Mouse (Mus musculus) neural tube, embryonic 12.5 days (tissue): ENCODE data around the gene Hsd17b3. TPM values are rescaled to one million over a fixed set of nuclear protein-coding genes. Genes with fewer than 3 reads are reported as not detected.

ENCODE experiments used
- ATAC-seq: fragments of 200-750 bp; cut with Nextera tagmentation; 2 replicates; pipeline ENCODE4 v1.8.0; 2017; ENCODE audit warnings: low read depth, mild to moderate bottlenecking, moderate TSS enrichment, moderate library complexity; ENCODE audit not compliant: low FRiP score
- H3K27ac ChIP-seq: fragments of 300-500 bp; sonication (generic); 2 replicates; pipeline ENCODE4 v1.5.1; 2016
- H3K27me3 ChIP-seq: fragments of 300-500 bp; sonication (generic); replicated peaks from 2 replicates; pipeline ENCODE4 v1.6.1; 2016; ENCODE audit warnings: mild to moderate bottlenecking
- H3K36me3 ChIP-seq: fragments of 300-500 bp; sonication (generic); 2 replicates; pipeline ENCODE4 v1.6.1; 2016; ENCODE audit warnings: mild to moderate bottlenecking
- H3K4me1 ChIP-seq: fragments of 300-500 bp; sonication (generic); 2 replicates; pipeline ENCODE4 v1.6.1; 2016
- H3K4me2 ChIP-seq: fragments of 300-500 bp; sonication (generic); replicated peaks from 2 replicates; pipeline ENCODE4 v1.6.1; 2016; ENCODE audit warnings: mild to moderate bottlenecking
- H3K4me3 ChIP-seq: fragments of 300-500 bp; sonication (generic); 2 replicates; pipeline ENCODE4 v1.5.1; 2016
- H3K9ac ChIP-seq: fragments of 300-500 bp; sonication (generic); 2 replicates; pipeline ENCODE4 v1.6.1; 2016; ENCODE audit warnings: mild to moderate bottlenecking
- H3K9me3 ChIP-seq: fragments of 300-500 bp; sonication (generic); 2 replicates; pipeline ENCODE4 v1.6.1; 2016; ENCODE audit warnings: mild to moderate bottlenecking
- WGBS: fragments of 180-500 bp; shearing (Covaris S2); methylation state at CpG from one replicate; pipeline ENCODE4 v1.1.7; 2016; 5-methylcytosine and 5-hydroxymethylcytosine counted together
- polyA plus RNA-seq: library from polyadenylated mRNA; unstranded; fragments of >200 nt; fragmentation: Nextera tagmentation; extraction: Ambion mirVana; gene quantifications from 2 replicates; pipeline ENCODE4 v1.2.1, GENCODE M21; 2016

The Hsd17b3 gene
- polyA plus RNA-seq, 1 experiment from 2014 or later, result 0.19 TPM

- H3K4me3 ChIP-seq, result no peak overlapping the region
- ATAC-seq, result peak; percentile 73; the same call in 1 of the 2 replicates
- no peak overlapping the region for H3K9ac ChIP-seq
- H3K27ac ChIP-seq, result no peak overlapping the region
- H3K9me3 ChIP-seq, result no peaks in the 10 kb centered on the region
- H3K4me2 ChIP-seq, result no peak overlapping the region
- 0 out of 2 replicates have a peak, but pooled peaks cover 4% of the 10 kb centered on the region for H3K27me3 ChIP-seq
- H3K36me3 ChIP-seq, result no peaks in the 10 kb centered on the region
- 24% methylated on average over 13 of the region's 13 CpGs for WGBS
- H3K4me1 ChIP-seq, result no peaks in the 10 kb centered on the region
Measured at GRCm38 (mm10) chr13:64036079-64037011, 52.7 kb downstream of the Hsd17b3 start.

GRCm38 (mm10) chr13:64035036-64035435 is 54.0 kb downstream of the Hsd17b3 start:
- Histone ChIP-seq H3K9ac (no peak overlapping the region), H3K4me3 (no peak overlapping the region), H3K4me2 (no peak overlapping the region), H3K36me3 (no peaks in the 10 kb centered on the region), H3K27me3 (0 out of 2 replicates have a peak, but pooled peaks cover 4% of the 10 kb centered on the region), H3K27ac (no peak overlapping the region), H3K9me3 (no peaks in the 10 kb centered on the region), H3K4me1 (no peaks in the 10 kb centered on the region)
- ATAC-seq, result no peak
- WGBS, result 21% methylated on average over 8 of the region's 8 CpGs

- H3K9ac ChIP-seq, result no peak overlapping the region
- H3K4me2 ChIP-seq, result no peak overlapping the region
- no peaks in the 10 kb centered on the region for H3K36me3 ChIP-seq
- 0 out of 2 replicates have a peak, but pooled peaks cover 4% of the 10 kb centered on the region for H3K27me3 ChIP-seq
- ATAC-seq, result no peak
- 93% methylated on average over 6 of the region's 6 CpGs for WGBS
- H3K4me3 ChIP-seq, result no peak overlapping the region
- no peaks in the 10 kb centered on the region for H3K9me3 ChIP-seq
- H3K27ac ChIP-seq, result no peak overlapping the region
- no peaks in the 10 kb centered on the region for H3K4me1 ChIP-seq
Measured at GRCm38 (mm10) chr13:64033921-64034320, 55.1 kb downstream of the Hsd17b3 start.

GRCm38 (mm10) chr13:64033181-64033580 is 55.8 kb downstream of the Hsd17b3 start:
- Histone ChIP-seq H3K36me3 (no peaks in the 10 kb centered on the region), H3K9me3 (no peaks in the 10 kb centered on the region), H3K4me2 (no peak overlapping the region), H3K4me3 (no peak overlapping the region), H3K27me3 (0 out of 2 replicates have a peak, but pooled peaks cover 4% of the 10 kb centered on the region), H3K4me1 (no peaks in the 10 kb centered on the region), H3K27ac (no peak overlapping the region), H3K9ac (no peak overlapping the region)
- 76% methylated on average over 4 of the region's 4 CpGs for WGBS
- no peak for ATAC-seq

GRCm38 (mm10) chr13:64031254-64031653 is 57.8 kb downstream of the Hsd17b3 start:
- WGBS, result 80% methylated on average over 4 of the region's 4 CpGs
- no peak for ATAC-seq
- Histone ChIP-seq H3K4me3 (no peak overlapping the region), H3K9me3 (no peaks in the 10 kb centered on the region), H3K27ac (no peak overlapping the region), H3K9ac (no peak overlapping the region), H3K4me2 (no peak overlapping the region), H3K36me3 (no peaks in the 10 kb centered on the region), H3K4me1 (no peaks in the 10 kb centered on the region), H3K27me3 (0 out of 2 replicates have a peak, but pooled peaks cover 4% of the 10 kb centered on the region)

- H3K4me3 ChIP-seq, result no peak overlapping the region
- no peak overlapping the region for H3K9ac ChIP-seq
- no peak overlapping the region for H3K4me2 ChIP-seq
- H3K36me3 ChIP-seq, result no peaks in the 10 kb centered on the region
- no peaks in the 10 kb centered on the region for H3K9me3 ChIP-seq
- H3K4me1 ChIP-seq, result no peaks in the 10 kb centered on the region
- no peak for ATAC-seq
- 0 out of 2 replicates have a peak, but pooled peaks cover 4% of the 10 kb centered on the region for H3K27me3 ChIP-seq
- no peak overlapping the region for H3K27ac ChIP-seq
- WGBS, result 53% methylated on average over 1 of the region's 1 CpGs
Measured at GRCm38 (mm10) chr13:64030792-64031191, 58.2 kb downstream of the Hsd17b3 start.

GRCm38 (mm10) chr13:64024803-64025202 is 64.2 kb downstream of the Hsd17b3 start:
- Histone ChIP-seq H3K4me2 (no peak overlapping the region), H3K36me3 (no peaks in the 10 kb centered on the region), H3K9ac (no peak overlapping the region), H3K9me3 (no peaks in the 10 kb centered on the region), H3K27me3 (no peaks in the 10 kb centered on the region), H3K4me3 (no peak overlapping the region), H3K4me1 (peaks cover 17% of the 10 kb centered on the region), H3K27ac (no peak overlapping the region)
- WGBS, result 77% methylated on average over 4 of the region's 4 CpGs
- no peak for ATAC-seq

- no peaks in the 10 kb centered on the region for H3K9me3 ChIP-seq
- H3K36me3 ChIP-seq, result no peaks in the 10 kb centered on the region
- H3K9ac ChIP-seq, result no peak overlapping the region
- H3K27ac ChIP-seq, result no peak overlapping the region
- whole genome bisulfite sequencing, result 81% methylated on average over 15 of the region's 15 CpGs
- no peak overlapping the region for H3K4me3 ChIP-seq
- no peaks in the 10 kb centered on the region for H3K27me3 ChIP-seq
- H3K4me1 ChIP-seq, result peaks cover 17% of the 10 kb centered on the region
- ATAC-seq, result no peak
- H3K4me2 ChIP-seq, result no peak overlapping the region
Measured at GRCm38 (mm10) chr13:64022786-64023468, 66.1 kb downstream of the Hsd17b3 start.

- Histone ChIP-seq H3K4me2 (peak overlapping the region; percentile 23; the same call in 1 of the 2 replicates), H3K9ac (no peak overlapping the region), H3K27ac (no peak overlapping the region), H3K9me3 (no peaks in the 10 kb centered on the region), H3K27me3 (no peaks in the 10 kb centered on the region), H3K36me3 (no peaks in the 10 kb centered on the region), H3K4me1 (peaks cover 17% of the 10 kb centered on the region), H3K4me3 (no peak overlapping the region)
- ATAC-seq, result peak; percentile 97
- WGBS, result 3% methylated on average over 7 of the region's 7 CpGs
Measured at GRCm38 (mm10) chr13:64020902-64021311, 68.1 kb downstream of the Hsd17b3 start.

GRCm38 (mm10) chr13:64018586-64019141 is 70.4 kb downstream of the Hsd17b3 start:
- Histone ChIP-seq H3K4me1 (peaks cover 17% of the 10 kb centered on the region), H3K4me2 (no peak overlapping the region), H3K4me3 (no peak overlapping the region), H3K9ac (no peak overlapping the region), H3K36me3 (no peaks in the 10 kb centered on the region), H3K27me3 (no peaks in the 10 kb centered on the region), H3K9me3 (no peaks in the 10 kb centered on the region), H3K27ac (no peak overlapping the region)
- WGBS, result 68% methylated on average over 10 of the region's 10 CpGs
- no peak for ATAC-seq

GRCm38 (mm10) chr13:64016048-64016447 is 73.0 kb downstream of the Hsd17b3 start:
- no peaks in the 10 kb centered on the region for H3K36me3 ChIP-seq
- no peaks in the 10 kb centered on the region for H3K27me3 ChIP-seq
- no peak for ATAC-seq
- H3K9ac ChIP-seq, result no peak overlapping the region
- peaks cover 8% of the 10 kb centered on the region for H3K4me1 ChIP-seq
- H3K9me3 ChIP-seq, result no peaks in the 10 kb centered on the region
- no peak overlapping the region for H3K4me3 ChIP-seq
- no peak overlapping the region for H3K4me2 ChIP-seq
- no peak overlapping the region for H3K27ac ChIP-seq
- 84% methylated on average over 4 of the region's 4 CpGs for WGBS

- WGBS, result 87% methylated on average over 4 of the region's 4 CpGs
- H3K9me3 ChIP-seq, result no peaks in the 10 kb centered on the region
- no peak overlapping the region for H3K9ac ChIP-seq
- no peak overlapping the region for H3K4me3 ChIP-seq
- H3K4me1 ChIP-seq, result no peaks in the 10 kb centered on the region
- H3K27ac ChIP-seq, result no peak overlapping the region
- no peaks in the 10 kb centered on the region for H3K27me3 ChIP-seq
- no peak for ATAC-seq
- H3K36me3 ChIP-seq, result no peaks in the 10 kb centered on the region
- no peak overlapping the region for H3K4me2 ChIP-seq
Measured at GRCm38 (mm10) chr13:64011157-64011556, 77.9 kb downstream of the Hsd17b3 start.
